Mouse (Mus musculus) midbrain, postnatal 0 days (tissue): ENCODE data around the gene Calhm1. TPM values are rescaled to one million over a fixed set of nuclear protein-coding genes. Genes with fewer than 3 reads are reported as not detected.
A peak's percentile ranks its signal among the peaks of the same experiment; 100 is the strongest.
"Not testable (repeated sequence)": the region's sequence is repeated elsewhere in the genome, so short reads cannot be mapped to it uniquely, and the experiment has no call there.

ENCODE experiments used
- ATAC-seq: fragments of 200-750 bp; cut with Nextera tagmentation; 2 replicates; pipeline ENCODE4 v1.8.0; 2017; ENCODE audit warnings: moderate number of reproducible peaks, mild to moderate bottlenecking, moderate TSS enrichment, moderate library complexity; ENCODE audit not compliant: low FRiP score
- DNase-seq: peaks from one replicate; pipeline ENCODE4 v3.0.0-alpha.2; 2015; ENCODE audit warnings: low spot score
- H3K27ac ChIP-seq: fragments of 300-500 bp; sonication (generic); 2 replicates; pipeline ENCODE4 v1.5.1; 2014; ENCODE audit warnings: low read depth, mild to moderate bottlenecking, low read length, mixed read lengths
- H3K27me3 ChIP-seq: fragments of 300-500 bp; sonication (generic); 2 replicates; pipeline ENCODE4 v1.6.1; 2014; ENCODE audit warnings: low read length, control low read depth, mixed read lengths; ENCODE audit not compliant: insufficient read depth
- H3K36me3 ChIP-seq: fragments of 300-500 bp; sonication (generic); 2 replicates; pipeline ENCODE4 v1.6.1; 2014; ENCODE audit warnings: low read length, control low read depth, mixed read lengths; ENCODE audit not compliant: insufficient read depth
- H3K4me1 ChIP-seq: fragments of 300-500 bp; sonication (generic); 2 replicates; pipeline ENCODE4 v1.6.1; 2014; ENCODE audit warnings: mild to moderate bottlenecking, control low read depth, antibody characterized with exemption, low read length, mixed read lengths; ENCODE audit not compliant: insufficient read depth
- H3K4me2 ChIP-seq: fragments of 300-500 bp; sonication (generic); 2 replicates; pipeline ENCODE4 v1.6.1; 2014; ENCODE audit warnings: low read depth, mild to moderate bottlenecking, low read length, mixed read lengths; ENCODE audit not compliant: poor library complexity, severe bottlenecking
- H3K4me3 ChIP-seq: fragments of 300-500 bp; sonication (generic); 2 replicates; pipeline ENCODE4 v1.5.1; 2014; ENCODE audit warnings: low read depth, mild to moderate bottlenecking, low read length, moderate library complexity
- H3K9ac ChIP-seq: fragments of 300-500 bp; sonication (generic); replicated peaks from 2 replicates; pipeline ENCODE4 v1.6.1; 2014; ENCODE audit warnings: mild to moderate bottlenecking, low read length, moderate library complexity, mixed read lengths; ENCODE audit not compliant: poor library complexity, severe bottlenecking
- H3K9me3 ChIP-seq: fragments of 300-500 bp; sonication (generic); 2 replicates; pipeline ENCODE4 v1.6.1; 2016; ENCODE audit warnings: low read length, control low read depth
- CTCF ChIP-seq: IDR thresholded peaks from 2 replicates; pipeline ENCODE4 v1.5.1; 2016; ENCODE audit warnings: antibody characterized with exemption, mild to moderate bottlenecking
- WGBS: fragments of 180-500 bp; shearing (Covaris S2); extraction: QIAGEN DNeasy Blood & Tissue Kit; methylation state at CpG from one replicate; pipeline ENCODE4 v1.1.7; 2014; 5-methylcytosine and 5-hydroxymethylcytosine counted together
- polyA plus RNA-seq: library from polyadenylated mRNA; unstranded; fragments of >200 nt; fragmentation: Nextera tagmentation; extraction: Ambion mirVana; gene quantifications from 2 replicates; pipeline ENCODE4 v1.2.1, GENCODE M21; 2015
- total RNA-seq: library from RNA; depleted of rRNA; stranded (reverse); fragments of >200 nt; gene quantifications from 2 replicates; pipeline ENCODE4 v1.2.3, GENCODE M21; 2014

The Calhm1 gene
- total and polyA plus RNA-seq, 2 experiments from 2014 or later: not detected

GRCm38 (mm10) chr19:47149854-47150253 is 5.8 kb upstream of the Calhm1 start:
- DNase-seq (no peak), ATAC-seq (no peak)
- Histone ChIP-seq H3K36me3 (no peaks in the 10 kb centered on the region), H3K4me1 (no peaks in the 10 kb centered on the region), H3K27me3 (no peaks in the 10 kb centered on the region), H3K9ac (no peak overlapping the region), H3K9me3 (no peaks in the 10 kb centered on the region), H3K27ac (no peak overlapping the region), H3K4me3 (no peak overlapping the region), H3K4me2 (no peak overlapping the region)
- 67% methylated on average over 4 of the region's 4 CpGs for WGBS
- TF ChIP-seq CTCF: no peak

GRCm38 (mm10) chr19:47148267-47148847 is 4.3 kb upstream of the Calhm1 start:
- H3K9me3 ChIP-seq: no peaks in the 10 kb centered on the region

DNA sequence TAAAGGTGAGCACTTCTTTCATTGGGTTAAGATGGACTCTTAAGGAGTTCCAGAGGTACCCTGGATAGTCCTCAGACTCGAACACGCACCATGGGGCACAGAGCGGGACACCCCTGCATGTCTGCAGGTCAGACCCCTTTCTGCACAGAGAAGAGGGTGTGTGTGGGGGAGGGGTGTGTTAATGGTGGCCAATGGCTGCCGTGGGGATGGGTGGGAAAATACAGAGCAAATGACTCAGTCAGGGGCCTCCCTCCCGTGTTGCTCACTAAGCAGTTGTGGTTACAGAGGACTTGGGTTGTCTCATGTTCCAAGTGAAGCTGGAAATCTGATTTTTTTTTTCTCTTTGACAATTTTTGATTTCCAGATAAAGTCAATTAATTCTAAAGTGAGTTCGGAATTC is 1.6 kb downstream of the Calhm1 start:
- H3K9me3 ChIP-seq: no peaks in the 10 kb centered on the region
- no peak for DNase-seq
- H3K4me1 ChIP-seq: peaks cover 4% of the 10 kb centered on the region; the same call in 1 of the 2 replicates
- H3K9ac ChIP-seq: no peak overlapping the region
- H3K4me3 ChIP-seq: no peak overlapping the region
- ATAC-seq: no peak
- TF ChIP-seq CTCF: no peak
- H3K36me3 ChIP-seq: no peaks in the 10 kb centered on the region
- 82% methylated on average over 6 of the region's 6 CpGs for WGBS
- no peak overlapping the region for H3K4me2 ChIP-seq
- no peaks in the 10 kb centered on the region; the same call in none of the 2 replicates for H3K27me3 ChIP-seq
- no peak overlapping the region for H3K27ac ChIP-seq

More at GRCm38 (mm10) chr19:47148267-47148847, 4.3 kb upstream of the Calhm1 start:
- H3K36me3 ChIP-seq: no peaks in the 10 kb centered on the region
- no peak overlapping the region for H3K9ac ChIP-seq
- no peak for ATAC-seq
- no peak overlapping the region for H3K4me3 ChIP-seq
- no peak overlapping the region for H3K27ac ChIP-seq
- TF ChIP-seq CTCF: no peak
- no peaks in the 10 kb centered on the region for H3K27me3 ChIP-seq
- 74% methylated on average over 5 of the region's 5 CpGs for WGBS
- H3K4me1 ChIP-seq: no peaks in the 10 kb centered on the region
- DNase-seq: no peak
- H3K4me2 ChIP-seq: no peak overlapping the region

DNA sequence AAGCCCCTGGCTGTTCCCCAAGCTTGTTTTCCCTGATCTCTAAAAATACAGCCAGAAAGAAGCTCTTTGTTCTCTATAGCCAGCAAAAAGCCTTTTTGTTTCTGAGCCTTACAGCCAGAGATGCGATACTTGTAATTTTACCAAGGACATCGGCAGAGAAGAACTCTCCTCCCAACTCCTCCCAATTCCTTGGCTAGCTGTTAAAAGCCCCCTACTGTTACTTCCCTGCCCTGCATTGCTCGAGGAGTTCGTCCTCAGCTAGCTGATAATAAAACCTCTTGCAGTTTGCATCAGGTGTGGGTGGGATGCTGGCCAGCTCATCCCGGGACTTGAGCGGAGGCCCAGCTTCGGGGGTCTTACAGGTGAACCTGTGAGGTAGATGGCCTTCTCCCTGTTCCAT is 4.4 kb downstream of the Calhm1 start:
- TF ChIP-seq CTCF: peak; percentile 41
- H3K4me2 ChIP-seq, H3K9me3 ChIP-seq, H3K4me1 ChIP-seq, DNase-seq, H3K9ac ChIP-seq, H3K4me3 ChIP-seq, H3K27me3 ChIP-seq, H3K27ac ChIP-seq, H3K36me3 ChIP-seq, ATAC-seq: not testable (repeated sequence)
- 46% methylated on average over 7 of the region's 7 CpGs for WGBS

- TF ChIP-seq CTCF: no peak
- 11% methylated on average over 28 of the region's 28 CpGs for WGBS
- Histone ChIP-seq H3K4me3 (peak within 1 kb of the TSS; percentile 22; the same call in 1 of the 2 replicates), H3K36me3 (no peaks in the 10 kb centered on the region), H3K27ac (no peak within 1 kb of the TSS), H3K4me2 (peak within 1 kb of the TSS; percentile 50), H3K9ac (peak within 1 kb of the TSS; percentile 50; the same call in 1 of the 2 replicates), H3K27me3 (no peaks in the 10 kb centered on the region; the same call in none of the 2 replicates), H3K4me1 (peaks cover 5% of the 10 kb centered on the region; the same call in 1 of the 2 replicates), H3K9me3 (no peaks in the 10 kb centered on the region)
- DNase-seq: peak; percentile 35
- no peak for ATAC-seq
Observed at GRCm38 (mm10) chr19:47137771-47138421, 6.2 kb downstream of the Calhm1 start, which contains the start of gene Calhm2. Gene Calhm2, minus strand, starts transcription at chr19:47138294.

DNA sequence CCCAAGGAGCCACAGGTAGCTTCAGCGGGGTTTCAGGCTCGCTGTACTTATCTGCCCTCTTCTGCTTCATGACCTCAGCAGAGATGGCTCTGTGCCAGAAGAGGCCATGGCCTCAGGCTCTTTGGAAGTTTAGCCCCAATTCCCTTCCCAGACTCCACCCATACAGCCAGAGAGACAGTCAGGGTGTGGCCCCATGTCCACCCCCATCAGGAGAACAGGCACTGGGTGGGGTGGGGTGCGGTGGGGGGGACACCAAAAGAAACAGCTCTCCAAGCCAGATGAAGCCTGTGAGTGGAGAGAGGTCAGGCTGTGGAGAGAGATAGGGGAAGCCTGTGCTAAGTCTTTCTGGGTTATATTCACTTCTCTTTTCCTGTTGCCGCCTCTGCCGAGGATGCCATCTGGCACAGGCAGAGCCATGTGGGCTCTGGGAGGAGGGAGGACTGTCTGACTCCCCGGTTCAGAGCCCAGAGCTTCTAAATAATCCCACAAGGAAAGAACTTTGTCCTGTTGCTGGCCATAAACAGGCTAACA is 6.9 kb downstream of the Calhm1 start:
- no peak for ATAC-seq
- H3K27me3 ChIP-seq: no peaks in the 10 kb centered on the region; the same call in none of the 2 replicates
- H3K9ac ChIP-seq: peak overlapping the region; percentile 50; the same call in 1 of the 2 replicates
- peaks cover 5% of the 10 kb centered on the region; the same call in 1 of the 2 replicates for H3K4me1 ChIP-seq
- H3K4me2 ChIP-seq: peak overlapping the region; percentile 50
- WGBS: 60% methylated on average over 6 of the region's 6 CpGs
- H3K4me3 ChIP-seq: 0 out of 2 replicates have a peak overlapping the region, but pooled peaks have one; percentile 22
- peak; percentile 12 for DNase-seq
- no peak for TF ChIP-seq CTCF
- H3K9me3 ChIP-seq: no peaks in the 10 kb centered on the region
- H3K27ac ChIP-seq: no peak overlapping the region
- H3K36me3 ChIP-seq: no peaks in the 10 kb centered on the region
